Mouse (Mus musculus) lung, adult 2 months (tissue): ENCODE results near the gene Mcl1.
"Not testable (repeated sequence)": the region's sequence is repeated elsewhere in the genome, so short reads cannot be mapped to it uniquely, and the experiment has no call there.

Experiments
- CTCF ChIP-seq: fragments of 200-500 bp; IDR thresholded peaks from 2 replicates; pipeline ENCODE4 v1.5.1; 2011; ENCODE audit warnings: mild to moderate bottlenecking, low read length, control low read depth; ENCODE audit not compliant: insufficient read depth
- POLR2A ChIP-seq: fragments of 200-500 bp; IDR thresholded peaks from 2 replicates; pipeline ENCODE4 v1.6.1; 2011; ENCODE audit warnings: low read depth, mild to moderate bottlenecking, control low read depth, low read length, borderline replicate concordance; ENCODE audit errors: extremely low read depth

GRCm38 (mm10) chr3:95690552-95690951 is 32.0 kb downstream of the Mcl1 start:
- TF ChIP-seq CTCF, POLR2A: not testable (repeated sequence)
